Mouse (Mus musculus): ENCODE results near the gene Helz.
"Not testable (repeated sequence)": the region's sequence is repeated elsewhere in the genome, so short reads cannot be mapped to it uniquely, and the experiment has no call there.

Gene Helz

DNA sequence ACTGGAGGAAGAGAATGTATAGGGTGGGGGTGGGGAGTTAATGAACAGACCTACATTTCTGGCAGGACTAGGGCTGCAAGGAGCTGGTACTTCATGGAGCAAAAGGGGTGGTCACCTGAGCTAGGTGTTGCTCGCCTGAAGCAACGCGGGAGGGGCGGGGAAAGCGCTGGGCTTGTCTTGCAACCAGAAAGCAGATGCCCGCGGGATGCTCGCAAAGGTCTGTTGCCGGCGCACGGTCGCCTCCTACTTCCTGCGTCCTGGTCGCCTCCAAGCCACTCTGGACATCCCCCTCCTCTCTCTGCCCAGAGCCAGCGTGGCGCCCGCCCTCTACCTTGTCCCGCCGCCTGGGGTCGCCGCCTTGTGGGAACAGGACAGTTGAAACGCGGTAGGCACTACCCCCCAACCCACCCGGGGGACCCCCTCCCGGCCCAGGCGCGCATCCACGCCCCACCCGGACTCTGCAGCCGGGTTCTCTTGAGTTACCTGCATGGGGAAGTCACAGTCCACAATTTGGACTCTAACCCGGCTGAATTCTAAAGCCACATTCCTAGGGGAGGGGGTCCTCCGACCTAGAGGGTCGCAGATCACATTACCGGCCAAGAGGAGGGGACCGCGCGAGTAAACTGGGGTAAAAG, 946 bp upstream of the Helz start:
- DNase-seq (ENCODE audit: extremely low read depth, low read depth): peak; percentile 6

DNA sequence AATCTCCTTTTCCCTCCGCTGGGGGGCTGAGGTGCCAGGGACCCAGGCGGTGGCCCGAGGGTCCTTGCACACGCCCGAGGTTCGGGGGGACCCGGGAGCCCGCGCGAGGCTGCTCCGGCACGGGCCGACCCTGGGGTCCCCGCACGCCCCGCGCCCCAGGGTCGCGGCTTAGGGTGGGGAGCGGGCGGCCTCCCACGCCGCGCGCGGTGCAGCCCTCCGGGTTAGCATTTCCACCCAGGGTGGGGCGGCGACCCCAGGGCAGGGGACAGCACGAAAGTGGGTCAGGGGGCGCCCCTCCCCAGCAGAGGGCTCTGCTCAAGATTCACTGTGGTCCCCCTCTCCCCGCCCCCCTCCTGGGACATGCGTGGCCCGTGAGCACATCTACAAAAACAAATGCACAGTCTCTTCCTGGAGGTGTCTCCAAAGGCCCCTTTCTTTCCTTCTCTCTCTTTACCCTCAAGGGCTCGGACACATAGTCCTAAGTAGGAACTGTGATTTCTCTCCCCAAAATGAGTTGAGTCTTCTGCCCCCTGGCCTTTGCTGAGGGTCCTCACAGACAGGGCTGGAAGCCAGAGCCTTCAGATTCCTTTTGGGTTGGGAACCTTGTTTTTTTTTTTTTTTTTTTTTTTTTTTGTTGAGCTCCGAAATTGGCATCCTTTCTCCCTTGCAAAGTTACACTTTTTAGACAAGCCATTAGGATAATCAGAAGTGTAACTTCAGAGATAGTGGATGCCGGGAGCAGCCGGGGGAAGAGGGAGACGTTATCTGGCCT, 660 bp downstream of the Helz start:
- DNase-seq (ENCODE audit: extremely low read depth, low read depth): no peak

DNA sequence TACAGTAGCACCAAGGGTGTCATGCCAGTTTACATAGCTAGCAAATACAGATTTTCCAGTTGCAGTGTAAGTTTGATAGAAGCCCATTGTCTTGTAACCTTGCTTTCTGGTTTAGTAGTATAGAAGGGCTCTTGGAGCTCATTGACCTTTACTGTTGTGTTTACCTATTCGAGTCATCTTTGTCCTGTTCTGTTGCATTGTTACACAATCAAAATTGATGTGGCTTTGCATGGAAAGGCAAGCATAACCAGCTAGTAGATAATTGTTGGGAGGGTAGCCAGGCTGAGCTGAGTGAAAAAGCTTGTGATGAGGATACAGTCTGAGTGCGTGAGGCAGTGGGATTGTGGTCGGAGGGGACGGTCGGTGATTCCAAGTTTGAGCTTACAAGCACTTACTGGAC, 12.1 kb downstream of the Helz start:
- DNase-seq (ENCODE audit: extremely low read depth, low read depth): no peak

DNA sequence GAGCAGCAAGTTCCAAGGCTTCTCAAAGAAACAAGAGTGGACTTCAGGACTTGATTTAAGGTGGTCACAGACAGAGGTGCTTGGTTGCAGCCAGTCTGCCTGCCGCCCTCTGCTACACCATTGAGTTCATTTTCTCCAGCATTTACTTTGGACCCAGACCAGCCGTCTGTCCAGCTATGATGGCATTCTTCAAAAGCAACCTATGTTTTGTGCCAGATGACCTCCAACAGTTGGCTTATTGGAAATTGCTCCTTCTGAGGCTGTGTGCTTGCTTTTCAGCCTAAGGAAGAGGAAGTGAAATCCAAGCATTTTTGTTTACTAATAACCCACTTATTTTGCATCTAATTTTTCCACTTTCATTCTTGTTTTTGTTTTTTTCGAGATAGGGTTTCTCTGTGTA, 19.7 kb downstream of the Helz start:
- no peak for DNase-seq (ENCODE audit: extremely low read depth, low read depth)

DNA sequence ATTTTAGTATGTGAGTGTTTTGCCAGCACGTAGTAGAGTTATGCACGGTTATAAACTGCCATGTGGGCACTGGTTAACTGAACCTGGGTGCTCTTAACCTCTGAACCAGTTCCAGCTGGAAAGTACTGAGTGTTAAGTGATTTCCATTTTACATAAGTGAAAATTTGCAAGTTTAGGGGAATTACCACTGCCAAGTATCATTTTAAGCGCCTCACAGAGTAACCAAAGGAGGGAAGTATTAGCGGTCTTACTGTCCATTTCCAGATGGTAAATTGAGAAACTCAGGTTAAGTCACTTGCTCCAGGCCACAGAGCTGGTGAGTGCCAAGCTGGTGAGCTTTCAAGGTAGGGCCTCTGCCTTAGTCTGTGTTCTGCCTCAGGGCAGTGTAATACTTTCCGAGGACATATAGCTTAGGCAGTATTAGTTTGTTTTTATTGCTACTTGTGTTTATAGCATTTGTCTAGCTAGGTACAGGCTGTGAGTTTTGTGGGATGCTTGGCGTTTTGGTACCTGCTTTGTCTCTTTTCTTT, 20.8 kb downstream of the Helz start:
- no peak for DNase-seq (ENCODE audit: extremely low read depth, low read depth)

DNA sequence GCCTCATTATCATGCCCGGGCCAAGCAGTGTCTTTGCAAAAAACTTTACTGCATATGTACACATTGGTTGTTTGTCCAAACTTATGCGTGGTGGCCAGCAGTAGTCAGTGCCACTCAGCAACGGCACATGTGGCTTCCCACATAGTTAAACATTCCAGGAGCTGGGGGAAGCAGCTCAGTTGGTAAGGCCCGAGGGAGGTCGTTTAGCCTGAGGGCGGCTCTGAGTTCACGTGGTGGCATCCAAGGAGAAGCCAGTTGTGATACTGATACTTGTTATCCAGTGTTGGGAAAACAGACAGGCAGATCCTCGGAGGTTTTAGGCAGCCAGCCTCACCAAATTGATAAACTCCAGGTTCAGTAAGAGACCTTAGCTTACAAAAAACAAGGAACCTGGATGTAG, 23.2 kb downstream of the Helz start:
- DNase-seq (ENCODE audit: extremely low read depth, low read depth): not testable (repeated sequence)

DNA sequence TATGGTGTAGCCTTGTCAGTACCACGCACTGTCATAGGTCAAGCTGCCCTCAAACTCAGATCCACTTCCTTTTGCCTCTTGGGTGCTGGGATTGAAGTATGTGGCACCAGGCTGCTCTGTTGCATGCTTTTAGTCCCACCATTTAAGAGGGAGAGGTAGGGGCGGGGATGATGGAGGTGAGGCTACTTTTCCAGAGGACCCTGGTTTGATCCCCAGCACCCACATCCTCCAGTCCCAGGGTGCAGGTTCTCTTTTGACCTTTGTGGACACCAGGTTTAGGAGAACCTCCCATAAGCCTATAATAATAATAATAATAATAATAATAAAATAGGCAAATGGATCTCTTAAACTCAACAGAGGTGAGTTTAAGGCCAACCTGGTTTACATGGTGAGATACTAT, 23.6 kb downstream of the Helz start:
- no peak for DNase-seq (ENCODE audit: extremely low read depth, low read depth)

DNA sequence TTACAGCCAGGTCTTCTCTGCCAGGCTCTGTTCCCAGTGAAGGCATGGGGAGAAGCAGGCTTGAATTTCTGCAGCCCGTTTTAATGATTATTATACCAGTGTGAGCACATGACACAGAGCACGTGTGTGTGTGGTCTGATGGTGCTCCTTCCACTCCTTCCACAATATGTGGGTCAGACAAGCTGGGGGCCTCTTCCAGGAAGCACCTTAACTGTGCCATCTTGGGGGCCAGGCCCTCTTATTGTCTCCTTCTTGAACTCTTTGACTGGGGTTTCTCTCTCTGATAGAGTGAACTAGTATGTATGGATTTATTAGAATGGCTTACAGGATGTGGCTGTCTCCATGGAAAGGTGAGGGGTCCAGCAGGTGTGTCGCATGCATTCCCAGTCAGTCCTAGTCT, 24.8 kb downstream of the Helz start:
- DNase-seq (ENCODE audit: extremely low read depth, low read depth): no peak

DNA sequence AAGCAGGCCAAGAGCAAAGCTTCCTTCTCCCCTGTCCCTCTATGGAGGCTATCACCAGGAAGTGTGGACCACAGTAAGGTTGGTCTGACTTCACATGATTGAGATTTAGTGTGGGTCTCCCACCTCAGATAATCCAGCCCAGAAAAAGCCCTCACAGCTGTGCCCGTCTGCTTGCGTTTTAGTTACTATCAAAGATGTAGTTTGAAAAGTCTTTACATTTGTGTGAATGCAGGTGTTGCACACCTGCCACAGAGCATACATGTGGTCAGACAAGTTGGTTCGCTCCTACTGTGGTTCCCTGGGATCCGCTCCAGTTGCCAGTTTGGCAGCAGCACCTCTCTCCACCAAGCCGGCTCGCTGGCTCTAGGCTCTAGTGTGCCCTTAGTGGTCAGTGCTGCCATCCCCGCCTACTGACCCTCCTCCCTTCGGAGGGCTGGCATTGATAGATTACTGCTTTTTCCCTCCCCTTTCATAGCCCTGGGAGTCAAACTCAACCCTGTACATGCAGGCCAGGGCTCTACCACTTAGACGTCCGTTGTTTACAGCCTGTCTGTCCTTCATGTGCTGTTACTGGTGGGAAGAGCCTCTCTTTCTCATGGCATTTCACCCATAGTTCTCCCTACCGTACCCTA, 25.4 kb downstream of the Helz start:
- no peak for DNase-seq (ENCODE audit: extremely low read depth, low read depth)

DNA sequence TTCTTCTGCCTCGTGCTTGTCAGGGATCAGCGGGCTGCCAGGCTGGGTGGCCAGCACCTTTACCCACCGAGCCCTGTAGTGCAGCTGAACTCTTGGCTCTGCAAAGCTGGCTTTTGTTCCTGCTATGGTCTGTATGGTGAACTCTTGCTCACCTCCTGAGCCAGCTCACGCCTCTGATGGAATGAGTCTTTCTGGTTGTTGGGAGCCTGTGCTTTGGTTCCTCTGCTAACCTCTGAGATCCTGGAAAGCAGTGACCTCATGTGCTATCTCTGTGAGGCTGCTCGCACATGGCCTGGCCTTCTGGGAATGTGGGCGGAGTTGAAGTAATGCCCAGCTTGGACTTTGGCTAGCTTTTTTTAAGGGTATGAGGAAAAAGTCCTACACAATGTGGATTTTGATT, 26.1 kb downstream of the Helz start:
- DNase-seq (ENCODE audit: extremely low read depth, low read depth): no peak

DNA sequence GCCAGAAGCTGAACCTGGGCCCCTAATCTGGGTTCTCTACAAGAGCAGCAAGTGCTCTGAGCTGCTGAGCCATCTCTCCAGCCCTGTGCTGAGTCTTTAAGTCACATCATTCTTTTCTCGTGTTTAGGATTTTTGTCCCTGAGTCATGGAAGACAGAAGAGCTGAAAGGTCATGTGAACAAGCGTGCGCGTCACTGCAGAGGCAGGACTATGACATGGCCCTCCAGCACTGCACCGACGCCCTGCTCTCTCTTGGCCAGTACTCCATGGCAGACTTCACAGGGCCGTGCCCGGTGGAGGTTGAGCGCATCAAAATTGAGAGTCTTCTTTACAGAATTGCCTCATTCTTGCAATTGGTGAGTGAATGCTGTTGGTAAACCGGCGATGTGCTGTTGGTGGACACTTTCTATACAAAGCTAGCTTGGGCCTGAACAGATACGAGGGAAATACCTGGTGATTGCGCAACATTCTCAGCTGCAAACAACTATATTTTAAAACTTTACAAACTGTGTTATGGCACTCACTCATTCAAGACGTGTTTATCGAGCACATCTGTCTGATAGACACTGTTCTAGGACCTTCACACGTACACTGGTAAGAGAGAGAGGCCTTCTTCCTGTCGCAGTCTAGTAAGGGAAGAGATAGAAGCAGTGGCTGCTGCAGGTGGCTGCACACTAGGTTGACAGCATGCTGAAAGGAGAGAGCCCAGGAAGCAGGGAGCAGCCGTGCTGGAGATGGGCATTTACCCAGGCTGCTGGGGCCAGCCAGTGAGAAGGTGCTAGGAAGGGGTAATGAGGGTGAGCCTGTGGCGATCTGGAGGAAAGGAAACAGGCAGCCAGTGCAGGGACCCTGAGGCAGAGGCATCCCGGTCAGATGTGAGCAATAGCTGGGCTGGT, 27.3 kb downstream of the Helz start:
- DNase-seq (ENCODE audit: extremely low read depth, low read depth): no peak

DNA sequence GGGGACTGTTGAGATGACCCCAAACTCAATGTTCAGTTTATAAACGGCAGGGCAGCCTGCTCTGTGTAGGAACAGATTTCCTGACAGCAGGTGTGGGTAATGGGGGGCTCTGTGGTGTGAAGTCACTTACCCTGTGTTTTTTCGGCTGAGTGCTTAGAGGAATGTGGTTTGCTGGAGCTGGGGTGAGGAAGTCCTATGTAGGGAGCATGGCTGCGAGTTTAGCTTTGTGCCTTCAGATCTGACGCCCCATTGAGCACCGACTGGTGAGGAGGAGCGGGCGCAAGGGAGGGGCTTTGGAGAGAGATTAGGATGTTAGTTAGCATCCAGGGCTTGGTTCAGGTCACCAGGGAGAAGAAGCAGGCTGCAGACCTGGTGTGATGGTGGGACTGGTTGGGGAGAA, 28.5 kb downstream of the Helz start:
- no peak for DNase-seq (ENCODE audit: extremely low read depth, low read depth)

DNA sequence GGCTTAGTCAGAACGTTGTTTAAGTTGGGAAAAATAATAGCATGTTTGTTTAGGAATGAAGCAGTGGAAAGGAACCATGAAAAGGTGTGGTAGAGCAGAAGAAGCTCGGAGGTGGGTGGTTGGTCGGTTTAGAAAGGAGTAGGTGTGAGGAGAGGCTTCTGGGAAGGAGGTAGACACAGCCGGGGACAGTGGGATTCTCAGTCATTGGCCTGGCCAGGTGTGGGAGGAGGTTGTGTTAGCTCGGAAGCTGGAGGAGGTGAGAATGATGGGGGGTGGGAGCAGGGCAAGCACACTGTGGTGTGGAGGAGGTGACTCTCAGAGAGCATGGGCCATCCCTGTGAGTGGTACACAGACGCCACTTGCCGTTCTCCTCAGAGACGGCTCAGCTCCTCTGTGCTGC, 29.7 kb downstream of the Helz start:
- DNase-seq (ENCODE audit: extremely low read depth, low read depth): no peak

DNA sequence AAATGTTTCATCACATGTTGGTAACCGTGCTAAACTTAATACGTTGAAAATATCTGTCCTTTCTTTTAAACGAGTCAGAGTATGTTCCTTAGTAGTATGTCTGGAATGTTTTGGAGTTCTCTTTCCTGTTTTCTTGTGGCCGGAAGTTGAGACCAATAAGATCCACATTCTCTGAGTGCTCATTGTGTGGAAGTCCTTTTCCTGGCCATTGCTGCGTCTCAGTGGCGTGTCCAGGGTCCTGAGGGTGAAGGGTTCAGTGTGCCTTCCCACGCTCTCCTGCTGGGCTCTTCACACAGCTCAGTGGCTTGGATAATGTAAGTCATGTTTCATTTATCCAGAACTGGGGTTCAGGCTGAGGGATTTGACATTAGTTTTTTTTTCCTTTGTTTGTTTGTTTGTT, 30.5 kb downstream of the Helz start:
- no peak for DNase-seq (ENCODE audit: extremely low read depth, low read depth)

DNA sequence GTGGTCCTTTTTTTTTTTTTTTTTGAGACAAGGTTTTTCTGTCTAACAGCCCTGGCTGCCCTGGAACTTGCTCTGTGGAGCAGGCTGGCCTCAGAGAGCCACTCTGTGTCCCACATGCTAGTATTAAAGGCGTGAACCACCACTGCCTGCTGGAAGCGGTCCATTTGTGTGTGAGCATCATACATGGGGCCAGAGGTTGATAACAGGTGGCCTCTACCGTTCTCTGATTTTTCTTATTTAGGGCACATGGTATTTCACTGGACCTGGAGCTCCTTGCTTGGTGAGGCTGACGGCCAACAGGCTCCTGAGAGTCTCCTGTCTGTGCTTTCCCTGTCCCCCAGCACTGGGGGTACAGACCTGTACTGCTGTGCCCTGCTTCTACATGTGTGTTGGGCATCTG, 33.1 kb downstream of the Helz start:
- DNase-seq (ENCODE audit: extremely low read depth, low read depth): no peak

DNA sequence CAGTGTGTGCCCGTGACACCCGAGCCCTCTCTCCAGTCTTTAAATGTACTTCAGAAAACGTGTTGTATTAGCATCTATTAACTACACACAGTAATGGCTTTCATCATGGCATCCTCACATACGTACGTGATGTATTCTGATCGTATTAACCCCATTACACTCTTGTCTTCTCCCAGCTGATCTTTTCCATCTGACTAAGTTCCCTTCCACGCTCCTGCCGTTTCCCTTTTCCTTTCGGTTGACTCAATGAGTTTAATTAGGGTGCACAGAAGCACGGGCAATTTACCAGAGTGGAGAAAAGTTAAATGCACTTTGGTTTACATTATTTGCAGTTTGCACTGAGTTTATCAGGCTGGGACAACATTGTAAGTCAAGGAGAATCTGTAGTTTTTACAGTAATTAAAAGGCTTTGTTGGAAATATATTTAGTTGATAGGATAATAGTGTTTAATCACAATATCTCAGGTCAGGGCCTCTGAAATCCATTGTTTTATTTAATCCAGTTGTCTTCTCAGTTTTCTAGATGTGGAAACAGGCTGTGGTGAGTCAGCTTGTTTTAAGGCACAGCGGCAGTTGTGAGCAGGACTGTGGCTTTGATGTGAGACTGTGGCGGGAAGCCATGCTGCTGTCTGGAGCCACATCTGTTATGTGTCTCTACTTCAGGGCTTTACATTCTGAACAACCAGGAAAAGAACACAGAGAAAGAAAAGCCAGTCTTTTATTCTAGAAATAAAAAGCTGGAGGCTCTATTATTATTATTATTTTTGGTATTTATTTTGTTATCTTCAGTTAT, 37.1 kb downstream of the Helz start:
- DNase-seq (ENCODE audit: extremely low read depth, low read depth): no peak

DNA sequence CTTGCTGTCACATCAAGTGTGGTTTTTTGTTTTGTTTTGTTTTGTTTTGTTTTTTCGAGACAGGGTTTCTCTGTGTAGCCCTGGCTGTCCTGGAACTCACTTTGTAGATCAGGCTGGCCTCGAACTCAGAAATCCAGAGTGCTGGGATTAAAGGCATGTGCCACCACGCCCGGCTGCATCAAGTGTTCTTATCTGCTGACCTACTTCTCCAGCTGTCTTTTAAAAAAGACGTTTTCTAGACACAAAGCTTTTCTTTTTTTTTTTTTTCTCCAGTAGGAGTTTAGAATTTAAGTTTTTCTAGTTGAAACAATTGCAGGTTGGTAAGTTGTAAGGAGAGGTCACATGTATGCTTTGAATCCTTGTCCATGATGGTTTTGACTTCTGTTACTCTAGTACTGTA, 38.4 kb downstream of the Helz start:
- DNase-seq (ENCODE audit: extremely low read depth, low read depth): not testable (repeated sequence)

DNA sequence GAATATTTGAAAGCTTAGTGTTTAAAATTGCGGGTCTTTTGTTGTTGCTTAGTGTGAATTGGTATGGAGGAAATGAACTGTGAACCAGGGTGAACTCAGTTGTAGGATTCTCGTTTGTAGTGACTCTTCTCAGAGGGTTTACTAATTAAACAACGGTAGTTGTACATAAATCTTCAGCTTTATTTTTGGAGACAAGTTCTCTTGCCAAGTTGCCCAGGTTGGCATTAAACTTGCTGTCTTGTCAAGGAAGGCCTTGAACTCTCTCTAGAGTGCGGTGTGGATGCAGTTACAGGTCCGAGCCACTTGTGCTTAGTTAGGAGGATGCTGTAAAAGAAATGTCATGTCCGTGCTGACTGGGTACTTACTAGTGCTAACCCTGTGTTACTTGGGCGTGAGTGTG, 39.4 kb downstream of the Helz start:
- DNase-seq (ENCODE audit: extremely low read depth, low read depth): no peak

DNA sequence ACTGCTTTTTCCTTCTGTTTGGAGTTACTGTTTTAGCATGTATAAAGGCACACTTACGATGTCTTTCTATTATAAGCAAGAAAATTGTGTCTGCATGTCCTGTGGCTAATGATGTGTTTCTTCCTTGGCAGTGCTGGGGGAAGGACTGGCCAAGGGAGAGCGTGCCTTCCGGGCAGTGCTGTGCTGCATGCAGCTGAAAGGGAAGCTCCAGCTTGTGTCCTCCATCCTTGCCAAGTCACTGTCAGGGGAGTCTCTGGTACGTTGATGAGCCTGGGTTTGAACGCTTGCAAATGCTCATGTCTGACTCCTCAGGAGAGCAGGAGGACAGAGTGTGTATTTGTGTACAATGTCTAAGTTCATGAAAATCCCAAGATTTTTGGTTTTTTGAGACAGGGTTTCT, 44.8 kb downstream of the Helz start:
- DNase-seq (ENCODE audit: extremely low read depth, low read depth): no peak

DNA sequence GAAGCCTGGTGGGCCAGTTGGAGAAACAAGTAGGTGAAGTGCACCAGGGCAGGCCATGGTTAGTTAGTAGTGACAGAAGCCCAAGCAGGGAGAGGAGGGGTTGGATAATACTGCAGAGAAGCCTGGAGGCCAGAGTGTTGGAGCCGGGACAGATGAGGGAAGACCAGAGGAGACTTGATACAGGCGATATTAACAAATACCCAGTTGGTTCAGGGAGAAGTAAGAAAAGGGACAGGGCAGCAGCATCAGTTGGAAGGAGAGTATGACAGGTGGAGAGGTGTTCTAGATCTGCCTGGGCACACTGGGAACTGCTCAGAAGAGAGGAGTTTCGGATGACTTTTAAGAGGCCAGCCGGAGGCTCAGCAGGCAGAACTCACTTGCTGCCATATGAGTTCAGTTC, 49.7 kb downstream of the Helz start:
- no peak for DNase-seq (ENCODE audit: extremely low read depth, low read depth)

DNA sequence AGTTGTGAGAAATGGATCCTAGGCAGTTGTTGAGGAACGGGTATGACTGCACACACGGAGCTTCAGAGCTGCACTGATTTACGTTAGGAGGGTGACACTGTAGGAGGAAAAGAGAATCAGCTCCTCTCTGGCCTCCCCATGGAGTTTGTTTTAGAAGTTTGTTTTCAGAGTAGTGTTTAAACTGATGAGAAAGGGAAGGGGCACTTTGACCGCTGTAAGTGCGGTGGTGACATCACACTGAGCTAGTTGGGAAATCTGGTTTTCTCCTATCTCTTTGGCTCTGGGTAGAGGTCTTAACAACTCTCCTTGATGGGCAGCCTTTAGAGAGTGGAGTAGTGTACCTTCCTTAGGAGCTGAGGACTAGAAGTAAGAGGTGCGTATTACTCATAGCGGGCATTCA, 58.0 kb downstream of the Helz start:
- no peak for DNase-seq (ENCODE audit: extremely low read depth, low read depth)

All from MEL-GATA-1-ER (cell line).